Mouse (Mus musculus): ENCODE results near the gene Tank. TPM values are rescaled to one million over a fixed set of nuclear protein-coding genes. Genes with fewer than 3 reads are reported as not detected.

The Tank gene
- 27.8 and 29.8 TPM in 2 replicates for polyA plus RNA-seq (2014; fragmentation: Nextera tagmentation; extraction: Ambion mirVana)

DNA sequence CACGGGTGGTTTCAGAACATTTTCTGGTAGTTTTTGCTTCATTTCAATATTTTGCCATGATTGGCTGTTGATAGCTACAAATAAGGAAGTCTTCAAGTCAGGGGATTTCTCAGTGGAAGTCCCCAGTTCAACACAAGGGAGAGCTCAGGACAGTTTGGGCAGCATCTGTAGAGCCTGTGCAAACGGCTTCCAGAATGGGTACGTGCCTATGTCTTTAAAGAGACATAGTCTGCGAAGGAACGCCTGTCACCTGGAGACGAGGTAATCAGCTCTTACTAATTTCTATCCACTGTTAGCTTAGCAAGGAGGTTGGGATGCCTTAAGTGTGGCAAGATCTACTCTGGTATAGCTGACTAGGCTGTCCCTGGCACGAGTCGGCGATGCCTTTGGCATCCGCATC is at the start of gene Tank:
Gene Tank, plus strand, starts transcription at position 153 of the 400 bp plus-strand sequence.
- Histone ChIP-seq H3K36me3 (ENCODE audit: control insufficient read depth, insufficient read depth, low read length) (no peaks in the 10 kb centered on the region), H3K9ac (ENCODE audit: low read depth, low read length) (no peak within 1 kb of the TSS), H3K4me2 (replicated peaks; ENCODE audit: low read depth, low read length) (no peak within 1 kb of the TSS), H3K27me3 (ENCODE audit: control insufficient read depth, insufficient read depth, low read length) (no peaks in the 10 kb centered on the region), H3K9me3 (ENCODE audit: control insufficient read depth, low read length) (no peaks in the 10 kb centered on the region), H3K4me3 (ENCODE audit: low read length) (no peak within 1 kb of the TSS), H3K27ac (ENCODE audit: low read depth, low read length) (no peak within 1 kb of the TSS), H3K4me1 (ENCODE audit: control insufficient read depth, insufficient read depth, low read length) (no peaks in the 10 kb centered on the region)
- WGBS, result 82% methylated on average over 10 of the region's 10 CpGs
- ATAC-seq (ENCODE audit: low FRiP score, low TSS enrichment), result no peak

DNA sequence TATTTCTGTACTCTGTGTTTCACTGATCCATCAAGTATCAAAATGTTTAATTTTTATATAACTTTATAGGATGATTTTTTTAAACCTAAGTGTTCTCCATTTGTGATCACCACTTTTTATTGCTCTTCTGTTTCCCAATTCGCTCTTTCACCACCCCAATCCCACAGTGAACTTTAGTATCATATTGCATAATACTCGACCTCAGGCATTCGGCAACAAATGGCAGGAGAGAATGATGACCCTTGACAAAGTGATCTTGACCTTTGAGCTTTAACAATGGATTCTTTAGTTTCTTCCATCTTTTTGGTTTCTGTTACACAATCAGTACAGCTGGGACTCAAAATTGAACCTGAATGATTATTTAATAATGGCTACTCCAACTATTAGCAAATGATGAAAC is 46.1 kb upstream of the Tank start:
- H3K9ac ChIP-seq (ENCODE audit: low read depth, low read length), result no peak overlapping the region
- no peak overlapping the region for H3K27ac ChIP-seq (ENCODE audit: low read depth, low read length)
- H3K4me2 ChIP-seq (replicated peaks; ENCODE audit: low read depth, low read length), result no peak overlapping the region
- ATAC-seq (ENCODE audit: low FRiP score, low TSS enrichment), result no peak
- no peaks in the 10 kb centered on the region for H3K4me1 ChIP-seq (ENCODE audit: control insufficient read depth, insufficient read depth, low read length)
- no peak overlapping the region for H3K4me3 ChIP-seq (ENCODE audit: low read length)
- H3K9me3 ChIP-seq (ENCODE audit: control insufficient read depth, low read length), result no peaks in the 10 kb centered on the region
- H3K36me3 ChIP-seq (ENCODE audit: control insufficient read depth, insufficient read depth, low read length), result no peaks in the 10 kb centered on the region
- WGBS, result 65% methylated on average over 3 of the region's 3 CpGs
- H3K27me3 ChIP-seq (ENCODE audit: control insufficient read depth, insufficient read depth, low read length), result no peaks in the 10 kb centered on the region

- no peaks in the 10 kb centered on the region for H3K9me3 ChIP-seq (ENCODE audit: control insufficient read depth, low read length)
- 72% methylated on average over 2 of the region's 2 CpGs for WGBS
Observed at GRCm38 (mm10) chr2:61533131-61533530, 45.3 kb upstream of the Tank start.

GRCm38 (mm10) chr2:61536901-61537300 is 41.5 kb upstream of the Tank start:
- ATAC-seq (ENCODE audit: low FRiP score, low TSS enrichment), result no peak
- H3K36me3 ChIP-seq (ENCODE audit: control insufficient read depth, insufficient read depth, low read length), result no peaks in the 10 kb centered on the region
- H3K9me3 ChIP-seq (ENCODE audit: control insufficient read depth, low read length), result no peaks in the 10 kb centered on the region
- no peak overlapping the region for H3K27ac ChIP-seq (ENCODE audit: low read depth, low read length)
- no peaks in the 10 kb centered on the region for H3K27me3 ChIP-seq (ENCODE audit: control insufficient read depth, insufficient read depth, low read length)
- H3K4me1 ChIP-seq (ENCODE audit: control insufficient read depth, insufficient read depth, low read length), result no peaks in the 10 kb centered on the region
- no peak overlapping the region for H3K9ac ChIP-seq (ENCODE audit: low read depth, low read length)
- H3K4me3 ChIP-seq (ENCODE audit: low read length), result no peak overlapping the region
- 76% methylated on average over 2 of the region's 2 CpGs for WGBS
- no peak overlapping the region for H3K4me2 ChIP-seq (replicated peaks; ENCODE audit: low read depth, low read length)

More at GRCm38 (mm10) chr2:61533131-61533530, 45.3 kb upstream of the Tank start:
- H3K36me3 ChIP-seq (ENCODE audit: control insufficient read depth, insufficient read depth, low read length), result no peaks in the 10 kb centered on the region
- H3K27ac ChIP-seq (ENCODE audit: low read depth, low read length), result no peak overlapping the region
- no peak overlapping the region for H3K4me2 ChIP-seq (replicated peaks; ENCODE audit: low read depth, low read length)
- H3K4me3 ChIP-seq (ENCODE audit: low read length), result no peak overlapping the region
- ATAC-seq (ENCODE audit: low FRiP score, low TSS enrichment), result no peak
- H3K4me1 ChIP-seq (ENCODE audit: control insufficient read depth, insufficient read depth, low read length), result no peaks in the 10 kb centered on the region
- no peaks in the 10 kb centered on the region for H3K27me3 ChIP-seq (ENCODE audit: control insufficient read depth, insufficient read depth, low read length)
- no peak overlapping the region for H3K9ac ChIP-seq (ENCODE audit: low read depth, low read length)

DNA sequence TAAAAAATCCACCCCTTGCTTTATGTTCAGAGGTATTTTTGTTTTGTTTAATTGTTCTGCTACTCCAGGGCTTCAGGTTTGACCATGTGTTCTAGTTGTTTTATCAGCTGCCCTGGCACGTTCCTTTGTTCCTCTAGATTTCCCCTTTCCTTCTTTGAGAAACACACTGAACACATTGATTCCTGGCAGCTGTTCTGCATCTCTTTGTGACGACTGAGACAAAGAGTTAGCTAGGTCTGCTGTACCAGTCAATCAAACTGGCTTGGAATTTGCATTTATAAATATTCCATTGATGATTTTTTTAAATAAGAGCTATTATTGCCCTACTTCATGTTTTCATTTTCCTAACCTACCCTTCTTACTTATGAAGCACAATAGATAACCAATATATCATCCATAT is 39.0 kb upstream of the Tank start:
- no peak overlapping the region for H3K9ac ChIP-seq (ENCODE audit: low read depth, low read length)
- H3K27me3 ChIP-seq (ENCODE audit: control insufficient read depth, insufficient read depth, low read length), result no peaks in the 10 kb centered on the region
- 15% methylated on average over 2 of the region's 2 CpGs for WGBS
- no peak overlapping the region for H3K27ac ChIP-seq (ENCODE audit: low read depth, low read length)
- no peak overlapping the region for H3K4me2 ChIP-seq (replicated peaks; ENCODE audit: low read depth, low read length)
- no peak for ATAC-seq (ENCODE audit: low FRiP score, low TSS enrichment)
- H3K4me1 ChIP-seq (ENCODE audit: control insufficient read depth, insufficient read depth, low read length), result no peaks in the 10 kb centered on the region
- H3K4me3 ChIP-seq (ENCODE audit: low read length), result no peak overlapping the region
- no peaks in the 10 kb centered on the region for H3K9me3 ChIP-seq (ENCODE audit: control insufficient read depth, low read length)
- H3K36me3 ChIP-seq (ENCODE audit: control insufficient read depth, insufficient read depth, low read length), result no peaks in the 10 kb centered on the region

DNA sequence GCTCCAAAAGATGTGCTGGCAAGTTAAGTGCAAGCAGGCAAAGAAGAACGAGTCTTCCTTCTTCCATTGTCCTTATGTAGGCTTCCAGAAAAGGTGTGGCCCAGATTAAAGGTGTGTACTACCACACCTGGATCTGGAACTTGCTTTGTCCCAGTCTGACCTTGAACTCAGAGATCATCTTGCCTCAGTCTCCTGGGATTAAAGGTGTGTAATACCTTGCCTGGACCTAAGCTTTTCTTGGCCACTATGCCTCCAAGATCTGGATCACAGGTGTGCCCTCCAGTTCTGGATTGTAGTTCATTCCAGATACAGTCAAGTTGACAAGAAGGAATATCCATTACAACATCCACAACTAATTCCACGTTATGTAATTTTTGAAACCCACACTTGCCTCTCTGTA is 36.0 kb upstream of the Tank start:
- 89% methylated on average over 2 of the region's 2 CpGs for WGBS
- no peak for ATAC-seq (ENCODE audit: low FRiP score, low TSS enrichment)
- Histone ChIP-seq H3K4me1 (ENCODE audit: control insufficient read depth, insufficient read depth, low read length) (no peaks in the 10 kb centered on the region), H3K27ac (ENCODE audit: low read depth, low read length) (no peak overlapping the region), H3K9ac (ENCODE audit: low read depth, low read length) (no peak overlapping the region), H3K4me2 (replicated peaks; ENCODE audit: low read depth, low read length) (no peak overlapping the region), H3K36me3 (ENCODE audit: control insufficient read depth, insufficient read depth, low read length) (no peaks in the 10 kb centered on the region), H3K9me3 (ENCODE audit: control insufficient read depth, low read length) (no peaks in the 10 kb centered on the region), H3K27me3 (ENCODE audit: control insufficient read depth, insufficient read depth, low read length) (no peaks in the 10 kb centered on the region), H3K4me3 (ENCODE audit: low read length) (no peak overlapping the region)

- H3K27ac ChIP-seq (ENCODE audit: low read depth, low read length), result no peak overlapping the region
- H3K4me2 ChIP-seq (replicated peaks; ENCODE audit: low read depth, low read length), result no peak overlapping the region
- H3K4me1 ChIP-seq (ENCODE audit: control insufficient read depth, insufficient read depth, low read length), result no peaks in the 10 kb centered on the region
- 80% methylated on average over 3 of the region's 3 CpGs for WGBS
- H3K36me3 ChIP-seq (ENCODE audit: control insufficient read depth, insufficient read depth, low read length), result no peaks in the 10 kb centered on the region
- H3K9ac ChIP-seq (ENCODE audit: low read depth, low read length), result no peak overlapping the region
- no peaks in the 10 kb centered on the region for H3K27me3 ChIP-seq (ENCODE audit: control insufficient read depth, insufficient read depth, low read length)
- no peak for ATAC-seq (ENCODE audit: low FRiP score, low TSS enrichment)
- no peaks in the 10 kb centered on the region for H3K9me3 ChIP-seq (ENCODE audit: control insufficient read depth, low read length)
- H3K4me3 ChIP-seq (ENCODE audit: low read length), result no peak overlapping the region
Observed at GRCm38 (mm10) chr2:61545666-61546065, 32.7 kb upstream of the Tank start.

- Histone ChIP-seq H3K4me2 (replicated peaks; ENCODE audit: low read depth, low read length) (no peak overlapping the region), H3K9me3 (ENCODE audit: control insufficient read depth, low read length) (no peaks in the 10 kb centered on the region), H3K4me1 (ENCODE audit: control insufficient read depth, insufficient read depth, low read length) (no peaks in the 10 kb centered on the region), H3K4me3 (ENCODE audit: low read length) (no peak overlapping the region), H3K9ac (ENCODE audit: low read depth, low read length) (no peak overlapping the region), H3K27me3 (ENCODE audit: control insufficient read depth, insufficient read depth, low read length) (no peaks in the 10 kb centered on the region), H3K27ac (ENCODE audit: low read depth, low read length) (no peak overlapping the region), H3K36me3 (ENCODE audit: control insufficient read depth, insufficient read depth, low read length) (no peaks in the 10 kb centered on the region)
- 67% methylated on average over 2 of the region's 2 CpGs for WGBS
- no peak for ATAC-seq (ENCODE audit: low FRiP score, low TSS enrichment)
Observed at GRCm38 (mm10) chr2:61548021-61548420, 30.4 kb upstream of the Tank start.

- H3K27ac ChIP-seq (ENCODE audit: low read depth, low read length), result no peak overlapping the region
- no peaks in the 10 kb centered on the region for H3K36me3 ChIP-seq (ENCODE audit: control insufficient read depth, insufficient read depth, low read length)
- H3K27me3 ChIP-seq (ENCODE audit: control insufficient read depth, insufficient read depth, low read length), result no peaks in the 10 kb centered on the region
- WGBS, result 64% methylated on average over 5 of the region's 5 CpGs
- no peak overlapping the region for H3K9ac ChIP-seq (ENCODE audit: low read depth, low read length)
- no peak overlapping the region for H3K4me3 ChIP-seq (ENCODE audit: low read length)
- H3K4me1 ChIP-seq (ENCODE audit: control insufficient read depth, insufficient read depth, low read length), result no peaks in the 10 kb centered on the region
- no peaks in the 10 kb centered on the region for H3K9me3 ChIP-seq (ENCODE audit: control insufficient read depth, low read length)
- no peak overlapping the region for H3K4me2 ChIP-seq (replicated peaks; ENCODE audit: low read depth, low read length)
- ATAC-seq (ENCODE audit: low FRiP score, low TSS enrichment), result no peak
Observed at GRCm38 (mm10) chr2:61551680-61552079, 26.7 kb upstream of the Tank start.

DNA sequence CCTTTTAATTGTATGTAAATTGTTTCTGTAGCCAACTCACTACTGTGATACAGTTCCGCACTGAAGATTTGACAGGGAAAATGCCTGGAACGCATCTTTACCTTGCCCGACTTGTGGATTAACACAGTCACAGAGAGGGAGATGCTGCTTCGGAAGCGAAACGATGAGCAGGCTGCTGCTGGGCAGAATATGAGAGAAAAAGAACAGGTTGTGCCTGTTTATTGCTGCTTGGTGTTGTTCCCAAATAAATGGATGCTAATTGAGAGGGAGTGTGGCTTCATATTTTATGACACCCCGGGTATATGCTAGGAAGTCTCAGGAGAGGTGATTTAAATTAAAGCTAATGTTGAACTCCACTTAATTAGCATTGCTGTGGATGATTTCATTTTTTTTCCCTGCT is 23.0 kb upstream of the Tank start:
- Histone ChIP-seq H3K4me1 (ENCODE audit: control insufficient read depth, insufficient read depth, low read length) (no peaks in the 10 kb centered on the region), H3K9ac (ENCODE audit: low read depth, low read length) (no peak overlapping the region), H3K4me2 (replicated peaks; ENCODE audit: low read depth, low read length) (no peak overlapping the region), H3K4me3 (ENCODE audit: low read length) (no peak overlapping the region), H3K27me3 (ENCODE audit: control insufficient read depth, insufficient read depth, low read length) (no peaks in the 10 kb centered on the region), H3K36me3 (ENCODE audit: control insufficient read depth, insufficient read depth, low read length) (no peaks in the 10 kb centered on the region), H3K27ac (ENCODE audit: low read depth, low read length) (no peak overlapping the region), H3K9me3 (ENCODE audit: control insufficient read depth, low read length) (no peaks in the 10 kb centered on the region)
- WGBS, result 78% methylated on average over 7 of the region's 7 CpGs
- ATAC-seq (ENCODE audit: low FRiP score, low TSS enrichment), result no peak
